Mouse (Mus musculus): ENCODE data around the gene Ppp1r13l. TPM values are rescaled to one million over a fixed set of nuclear protein-coding genes. Genes with fewer than 3 reads are reported as not detected.

The Ppp1r13l gene
- polyA plus RNA-seq, 1 experiment from 2014 or later: 5.5 TPM

DNA sequence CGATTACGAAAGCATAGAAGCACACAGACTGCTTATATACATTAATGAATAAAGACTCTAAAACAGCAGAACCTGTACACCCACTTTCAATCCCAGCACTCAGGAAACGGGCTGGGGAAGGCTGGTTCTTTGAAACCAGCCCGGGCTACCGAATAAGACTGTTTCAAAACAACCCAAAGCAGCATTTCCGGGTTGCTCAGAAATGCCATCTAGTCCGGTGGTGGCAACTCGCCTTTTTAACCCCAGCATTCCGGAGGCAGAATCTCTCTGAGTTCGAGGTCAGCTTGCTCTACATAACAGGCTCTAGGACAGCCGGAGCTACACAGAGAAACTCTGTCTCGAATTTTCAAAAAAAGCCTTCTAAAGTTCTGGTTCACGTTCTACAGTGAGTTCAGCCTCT, 915 bp upstream of the Ppp1r13l start:
- Histone ChIP-seq H3K4me3 (peak overlapping the region; percentile 66), H3K9me3 (replicated peaks) (no peaks in the 10 kb centered on the region), H3K27ac (no peak overlapping the region), H3K4me2 (replicated peaks) (peak overlapping the region; percentile 96), H3K36me3 (peaks cover 33% of the 10 kb centered on the region), H3K4me1 (peaks cover 28% of the 10 kb centered on the region), H3K27me3 (peaks cover 17% of the 10 kb centered on the region; the same call in 1 of the 2 replicates), H3K9ac (peak overlapping the region; percentile 75)
- WGBS: 24% methylated on average over 13 of the region's 13 CpGs
- ATAC-seq (ENCODE audit: low FRiP score): no peak

DNA sequence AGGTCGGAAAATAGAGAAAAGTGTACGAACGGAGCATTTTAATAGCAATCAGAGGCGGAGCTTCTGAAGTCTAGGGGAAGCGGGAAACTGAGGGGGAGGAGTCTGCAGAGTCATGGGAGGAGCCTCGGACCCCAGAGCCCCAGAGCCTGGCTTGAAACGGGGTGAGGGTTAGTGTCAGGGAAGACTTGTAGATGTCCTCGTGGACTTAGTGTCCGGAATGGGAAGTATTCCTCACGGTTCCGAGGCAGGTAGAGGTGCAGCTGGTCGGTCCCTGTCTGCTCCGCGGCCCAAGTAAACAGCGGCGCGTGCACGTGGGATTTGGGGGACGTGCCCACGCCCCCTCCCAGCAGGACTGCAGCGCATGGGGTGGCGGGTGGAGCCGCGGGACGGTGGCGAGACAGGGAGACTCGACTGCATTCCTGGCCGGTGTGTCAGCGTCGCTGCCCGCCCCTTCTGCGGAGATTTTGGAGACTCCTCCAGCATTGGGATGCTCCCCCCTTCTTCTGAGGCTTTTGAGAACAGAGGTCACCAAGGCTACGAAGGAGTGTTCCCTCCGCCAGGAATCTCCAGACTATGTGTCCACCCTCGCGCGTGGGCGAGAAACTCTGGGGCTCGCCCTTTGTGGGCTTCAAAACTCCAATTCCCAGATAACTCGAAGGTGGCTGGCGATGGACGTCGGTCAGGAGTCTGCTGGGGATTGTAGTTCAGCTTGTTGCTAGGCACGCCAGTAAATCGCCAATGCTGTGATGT, 518 bp downstream of the Ppp1r13l start:
- Histone ChIP-seq H3K4me2 (replicated peaks) (peak overlapping the region; percentile 96), H3K4me3 (peak overlapping the region; percentile 66), H3K27me3 (peaks cover 17% of the 10 kb centered on the region; the same call in 1 of the 2 replicates), H3K4me1 (peaks cover 28% of the 10 kb centered on the region), H3K27ac (0 out of 2 replicates have a peak overlapping the region, but pooled peaks have one; percentile 13), H3K9ac (peak overlapping the region; percentile 48), H3K36me3 (peaks cover 21% of the 10 kb centered on the region), H3K9me3 (replicated peaks) (no peaks in the 10 kb centered on the region)
- under 1% methylated on average over 45 of the region's 45 CpGs for WGBS
- peak; percentile 76 for ATAC-seq (ENCODE audit: low FRiP score)

- Histone ChIP-seq H3K4me3 (peak overlapping the region; percentile 66), H3K4me2 (replicated peaks) (peak overlapping the region; percentile 96), H3K9ac (peak overlapping the region; percentile 51; the same call in 1 of the 2 replicates), H3K4me1 (peaks cover 28% of the 10 kb centered on the region), H3K9me3 (replicated peaks) (no peaks in the 10 kb centered on the region), H3K27ac (no peak overlapping the region), H3K27me3 (peaks cover 17% of the 10 kb centered on the region; the same call in 1 of the 2 replicates), H3K36me3 (peaks cover 16% of the 10 kb centered on the region)
- WGBS: under 1% methylated on average over 27 of the region's 27 CpGs
- peak; percentile 57 for ATAC-seq (ENCODE audit: low FRiP score)
Measured at GRCm38 (mm10) chr7:19360944-19361343, 1.4 kb downstream of the Ppp1r13l start.

- Histone ChIP-seq H3K4me1 (peaks cover 28% of the 10 kb centered on the region), H3K9ac (no peak overlapping the region), H3K4me2 (replicated peaks) (peak overlapping the region; percentile 96), H3K27me3 (peaks cover 17% of the 10 kb centered on the region; the same call in 1 of the 2 replicates), H3K4me3 (peak overlapping the region; percentile 66), H3K27ac (no peak overlapping the region), H3K9me3 (replicated peaks) (no peaks in the 10 kb centered on the region), H3K36me3 (peaks cover 10% of the 10 kb centered on the region)
- no peak for ATAC-seq (ENCODE audit: low FRiP score)
- 12% methylated on average over 16 of the region's 16 CpGs for WGBS
Measured at GRCm38 (mm10) chr7:19361720-19362119, 2.2 kb downstream of the Ppp1r13l start.

GRCm38 (mm10) chr7:19362276-19362675, 2.7 kb downstream of the Ppp1r13l start:
- WGBS: 27% methylated on average over 4 of the region's 4 CpGs
- H3K27me3 ChIP-seq: peaks cover 17% of the 10 kb centered on the region; the same call in 1 of the 2 replicates
- no peak overlapping the region for H3K9ac ChIP-seq
- H3K4me1 ChIP-seq: peaks cover 28% of the 10 kb centered on the region
- 0 out of 2 replicates have a peak overlapping the region, but pooled peaks have one; percentile 23 for H3K27ac ChIP-seq
- ATAC-seq (ENCODE audit: low FRiP score): no peak
- H3K4me3 ChIP-seq: no peak overlapping the region
- H3K4me2 ChIP-seq (replicated peaks): peak overlapping the region; percentile 96
- H3K9me3 ChIP-seq (replicated peaks): no peaks in the 10 kb centered on the region
- peaks cover 5% of the 10 kb centered on the region for H3K36me3 ChIP-seq

- no peak overlapping the region for H3K27ac ChIP-seq
- H3K27me3 ChIP-seq: peaks cover 23% of the 10 kb centered on the region
- no peaks in the 10 kb centered on the region for H3K36me3 ChIP-seq
- H3K4me3 ChIP-seq: no peak overlapping the region
- H3K4me2 ChIP-seq (replicated peaks): no peak overlapping the region
- H3K9me3 ChIP-seq (replicated peaks): no peaks in the 10 kb centered on the region
- no peak for ATAC-seq (ENCODE audit: low FRiP score)
- no peak overlapping the region for H3K9ac ChIP-seq
- H3K4me1 ChIP-seq: peaks cover 18% of the 10 kb centered on the region
- WGBS: 3% methylated on average over 15 of the region's 18 CpGs
Measured at GRCm38 (mm10) chr7:19363881-19364280, 4.3 kb downstream of the Ppp1r13l start.

- Histone ChIP-seq H3K4me3 (no peak overlapping the region), H3K4me2 (replicated peaks) (no peak overlapping the region), H3K9ac (no peak overlapping the region), H3K27ac (no peak overlapping the region), H3K4me1 (peaks cover 19% of the 10 kb centered on the region; the same call in 1 of the 2 replicates), H3K9me3 (replicated peaks) (no peaks in the 10 kb centered on the region), H3K36me3 (no peaks in the 10 kb centered on the region), H3K27me3 (peaks cover 30% of the 10 kb centered on the region)
- 77% methylated on average over 4 of the region's 4 CpGs for WGBS
- no peak for ATAC-seq (ENCODE audit: low FRiP score)
Measured at GRCm38 (mm10) chr7:19365376-19365775, 5.8 kb downstream of the Ppp1r13l start.

GRCm38 (mm10) chr7:19368380-19368779, 8.8 kb downstream of the Ppp1r13l start:
- no peaks in the 10 kb centered on the region for H3K36me3 ChIP-seq
- peaks cover 4% of the 10 kb centered on the region; the same call in 1 of the 2 replicates for H3K4me1 ChIP-seq
- no peaks in the 10 kb centered on the region for H3K9me3 ChIP-seq (replicated peaks)
- no peak overlapping the region for H3K9ac ChIP-seq
- WGBS: 22% methylated on average over 16 of the region's 16 CpGs
- peaks cover 14% of the 10 kb centered on the region for H3K27me3 ChIP-seq
- H3K4me3 ChIP-seq: no peak overlapping the region
- no peak for ATAC-seq (ENCODE audit: low FRiP score)
- H3K4me2 ChIP-seq (replicated peaks): no peak overlapping the region
- no peak overlapping the region for H3K27ac ChIP-seq

GRCm38 (mm10) chr7:19369823-19370425, 10.4 kb downstream of the Ppp1r13l start:
- WGBS: 11% methylated on average over 46 of the region's 46 CpGs
- no peaks in the 10 kb centered on the region for H3K36me3 ChIP-seq
- no peaks in the 10 kb centered on the region for H3K9me3 ChIP-seq (replicated peaks)
- peak overlapping the region; percentile 50 for H3K9ac ChIP-seq
- peak overlapping the region; percentile 66 for H3K4me2 ChIP-seq (replicated peaks)
- no peak overlapping the region for H3K27ac ChIP-seq
- H3K4me3 ChIP-seq: peak overlapping the region; percentile 42
- H3K4me1 ChIP-seq: peaks cover 4% of the 10 kb centered on the region; the same call in 1 of the 2 replicates
- peaks cover 13% of the 10 kb centered on the region for H3K27me3 ChIP-seq
- peak; percentile 85 for ATAC-seq (ENCODE audit: low FRiP score)

DNA sequence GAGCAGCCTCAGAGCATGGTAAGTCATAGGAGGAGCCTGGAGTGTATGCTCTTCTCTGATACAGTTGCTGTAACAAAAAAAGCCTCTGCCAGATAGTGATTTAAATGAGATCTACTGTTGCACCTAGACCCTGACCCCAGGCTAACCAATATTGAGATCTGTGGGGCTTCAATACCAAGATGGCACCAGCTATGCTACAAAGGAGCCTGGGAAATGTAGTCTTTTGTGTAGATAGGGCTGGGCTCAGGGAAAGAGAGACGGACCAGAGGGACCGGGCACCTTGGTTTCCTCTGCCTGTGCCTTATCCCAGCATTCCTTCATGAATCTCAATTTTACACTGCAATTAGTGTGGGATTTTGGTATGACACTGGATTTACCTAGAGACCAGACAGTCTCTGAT, 13.8 kb downstream of the Ppp1r13l start:
- Histone ChIP-seq H3K27ac (no peak overlapping the region), H3K4me2 (replicated peaks) (no peak overlapping the region), H3K4me3 (no peak overlapping the region), H3K9me3 (replicated peaks) (no peaks in the 10 kb centered on the region), H3K9ac (no peak overlapping the region), H3K27me3 (peaks cover 12% of the 10 kb centered on the region), H3K4me1 (peaks cover 4% of the 10 kb centered on the region; the same call in 1 of the 2 replicates), H3K36me3 (no peaks in the 10 kb centered on the region; the same call in 1 of the 2 replicates)
- WGBS: 80% methylated on average over 2 of the region's 2 CpGs
- ATAC-seq (ENCODE audit: low FRiP score): no peak

DNA sequence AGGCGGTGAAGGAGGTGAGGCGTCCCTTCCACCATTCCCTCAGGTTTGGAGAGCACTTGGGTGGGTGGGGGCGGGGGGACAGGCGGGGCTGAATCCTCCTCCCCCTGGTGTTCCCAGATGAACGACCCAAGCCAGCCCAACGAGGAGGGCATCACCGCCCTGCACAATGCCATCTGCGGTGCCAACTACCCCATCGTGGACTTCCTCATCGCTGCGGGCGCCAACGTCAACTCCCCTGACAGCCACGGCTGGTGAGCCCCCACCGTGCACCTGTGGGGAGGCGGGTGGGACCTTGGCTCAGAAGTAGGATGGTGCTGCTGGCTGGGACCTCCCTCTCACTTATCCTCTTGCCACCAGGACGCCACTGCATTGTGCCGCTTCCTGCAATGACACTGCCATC, 15.8 kb downstream of the Ppp1r13l start:
- Histone ChIP-seq H3K9ac (no peak overlapping the region), H3K4me3 (no peak overlapping the region), H3K9me3 (replicated peaks) (no peaks in the 10 kb centered on the region), H3K4me1 (no peaks in the 10 kb centered on the region), H3K27me3 (no peaks in the 10 kb centered on the region), H3K36me3 (no peaks in the 10 kb centered on the region; the same call in 1 of the 2 replicates), H3K4me2 (replicated peaks) (no peak overlapping the region), H3K27ac (no peak overlapping the region)
- no peak for ATAC-seq (ENCODE audit: low FRiP score)
- WGBS: 77% methylated on average over 18 of the region's 18 CpGs

DNA sequence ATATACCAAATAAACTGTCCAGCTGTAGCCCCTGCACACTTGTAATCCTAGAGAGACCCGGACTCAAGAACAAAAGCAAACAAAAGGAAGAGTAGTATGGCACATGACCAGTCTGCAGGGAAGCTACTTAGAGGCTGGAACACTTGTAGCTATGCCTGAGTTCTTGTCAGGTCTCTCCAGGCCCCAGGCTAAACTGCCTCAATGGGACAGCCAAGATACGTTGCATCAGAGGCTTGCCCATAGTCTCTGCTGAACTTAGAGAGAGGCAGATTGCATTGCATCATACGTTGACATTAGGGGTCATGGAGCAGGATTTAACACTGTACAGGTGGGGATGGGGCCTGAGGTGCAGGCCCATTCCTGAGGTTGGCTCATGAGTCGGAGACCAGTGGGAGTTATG, 16.5 kb downstream of the Ppp1r13l start:
- Histone ChIP-seq H3K27me3 (no peaks in the 10 kb centered on the region), H3K27ac (no peak overlapping the region), H3K4me2 (replicated peaks) (no peak overlapping the region), H3K36me3 (no peaks in the 10 kb centered on the region; the same call in 1 of the 2 replicates), H3K4me1 (no peaks in the 10 kb centered on the region), H3K9me3 (replicated peaks) (no peaks in the 10 kb centered on the region), H3K4me3 (no peak overlapping the region), H3K9ac (no peak overlapping the region)
- no peak for ATAC-seq (ENCODE audit: low FRiP score)
- WGBS: 90% methylated on average over 4 of the region's 4 CpGs
